Mouse (Mus musculus) hindbrain, embryonic 15.5 days (tissue): Measurements from ENCODE around the gene Rgp1. TPM values are rescaled to one million over a fixed set of nuclear protein-coding genes. Genes with fewer than 3 reads are reported as not detected.

ENCODE experiments used
- ATAC-seq: fragments of 200-750 bp; cut with Nextera tagmentation; 2 replicates; pipeline ENCODE4 v1.8.0; 2017; ENCODE audit warnings: low read depth, moderate number of reproducible peaks, moderate TSS enrichment; ENCODE audit not compliant: low FRiP score
- H3K27ac ChIP-seq: fragments of 300-500 bp; sonication (generic); replicated peaks from 2 replicates; pipeline ENCODE4 v1.5.1; 2015; ENCODE audit warnings: mild to moderate bottlenecking, inconsistent platforms
- H3K27me3 ChIP-seq: fragments of 300-500 bp; sonication (generic); 2 replicates; pipeline ENCODE4 v1.6.1; 2015; ENCODE audit warnings: control low read depth, inconsistent platforms
- H3K36me3 ChIP-seq: fragments of 300-500 bp; sonication (generic); 2 replicates; pipeline ENCODE4 v1.6.1; 2015; ENCODE audit warnings: control low read depth, inconsistent platforms
- H3K4me1 ChIP-seq: fragments of 300-500 bp; sonication (generic); replicated peaks from 2 replicates; pipeline ENCODE4 v1.6.1; 2015; ENCODE audit warnings: control low read depth, inconsistent platforms
- H3K4me2 ChIP-seq: fragments of 300-500 bp; sonication (generic); 2 replicates; pipeline ENCODE4 v1.6.1; 2015; ENCODE audit warnings: moderate library complexity, mild to moderate bottlenecking, inconsistent platforms
- H3K4me3 ChIP-seq: fragments of 300-500 bp; sonication (generic); 2 replicates; pipeline ENCODE4 v1.5.1; 2015; ENCODE audit warnings: mild to moderate bottlenecking, inconsistent platforms
- H3K9ac ChIP-seq: fragments of 300-500 bp; sonication (generic); 2 replicates; pipeline ENCODE4 v1.6.1; 2015; ENCODE audit warnings: inconsistent platforms
- H3K9me3 ChIP-seq: fragments of 300-500 bp; sonication (generic); 2 replicates; pipeline ENCODE4 v1.6.1; 2016; ENCODE audit warnings: control low read depth, inconsistent platforms
- WGBS: fragments of 180-500 bp; shearing (Covaris S2); methylation state at CpG from one replicate; pipeline ENCODE4 v1.1.7; 2015; 5-methylcytosine and 5-hydroxymethylcytosine counted together
- microRNA-seq: library from miRNA; unstranded; fragments of <30 nt; microRNA quantifications from one replicate; pipeline ENCODE4, GENCODE M21; 2016
- polyA plus RNA-seq: library from polyadenylated mRNA; unstranded; fragments of >200 nt; fragmentation: Nextera tagmentation; extraction: Ambion mirVana; gene quantifications from 2 replicates; pipeline ENCODE4 v1.2.1, GENCODE M21; 2015

Rgp1 gene
- polyA plus RNA-seq, 1 experiment from 2014 or later = 22.8 TPM

- Histone ChIP-seq H3K4me1 (peaks cover 49% of the 10 kb centered on the region), H3K4me3 (peak overlapping the region; percentile 70), H3K36me3 (no peaks in the 10 kb centered on the region)
Observed at GRCm38 (mm10) chr4:43631956-43632920, 53.7 kb downstream of the Rgp1 start.

GRCm38 (mm10) chr4:43633296-43633695 lies 54.8 kb downstream of the Rgp1 start:
- H3K4me3 ChIP-seq = no peak overlapping the region
- no peak for ATAC-seq
- 72% methylated on average over 8 of the region's 8 CpGs for WGBS
- peak overlapping the region; percentile 98; the same call in 1 of the 2 replicates for H3K4me2 ChIP-seq
- H3K4me1 ChIP-seq = peaks cover 49% of the 10 kb centered on the region
- H3K36me3 ChIP-seq = no peaks in the 10 kb centered on the region
- H3K9ac ChIP-seq = no peak overlapping the region
- no peaks in the 10 kb centered on the region for H3K9me3 ChIP-seq
- no peaks in the 10 kb centered on the region for H3K27me3 ChIP-seq
- no peak overlapping the region for H3K27ac ChIP-seq

More at GRCm38 (mm10) chr4:43631956-43632920, 53.7 kb downstream of the Rgp1 start:
- peak overlapping the region; percentile 98 for H3K4me2 ChIP-seq
- peak overlapping the region; percentile 92 for H3K9ac ChIP-seq
- no peaks in the 10 kb centered on the region for H3K27me3 ChIP-seq
- H3K27ac ChIP-seq = peak overlapping the region; percentile 84
- WGBS = 45% methylated on average over 42 of the region's 42 CpGs
- no peaks in the 10 kb centered on the region for H3K9me3 ChIP-seq
- 0 out of 2 replicates have a peak, but pooled peaks have one; percentile 17 for ATAC-seq

- H3K27ac ChIP-seq = no peak overlapping the region
- H3K4me2 ChIP-seq = peak overlapping the region; percentile 98
- peaks cover 49% of the 10 kb centered on the region for H3K4me1 ChIP-seq
- no peak for ATAC-seq
- 95% methylated on average over 2 of the region's 2 CpGs for WGBS
- no peaks in the 10 kb centered on the region for H3K9me3 ChIP-seq
- no peaks in the 10 kb centered on the region for H3K36me3 ChIP-seq
- H3K9ac ChIP-seq = no peak overlapping the region
- H3K4me3 ChIP-seq = no peak overlapping the region
- H3K27me3 ChIP-seq = no peaks in the 10 kb centered on the region
Observed at GRCm38 (mm10) chr4:43633736-43634135, 55.2 kb downstream of the Rgp1 start.

- WGBS = 90% methylated on average over 7 of the region's 7 CpGs
- H3K4me3 ChIP-seq = no peak overlapping the region
- no peaks in the 10 kb centered on the region for H3K36me3 ChIP-seq
- no peaks in the 10 kb centered on the region for H3K9me3 ChIP-seq
- no peak overlapping the region for H3K9ac ChIP-seq
- peaks cover 43% of the 10 kb centered on the region for H3K4me1 ChIP-seq
- no peak for ATAC-seq
- no peak overlapping the region for H3K27ac ChIP-seq
- no peak overlapping the region for H3K4me2 ChIP-seq
- no peaks in the 10 kb centered on the region for H3K27me3 ChIP-seq
Observed at GRCm38 (mm10) chr4:43634621-43635374, 56.3 kb downstream of the Rgp1 start.

- H3K4me1 ChIP-seq = peaks cover 24% of the 10 kb centered on the region
- no peaks in the 10 kb centered on the region for H3K27me3 ChIP-seq
- H3K9me3 ChIP-seq = no peaks in the 10 kb centered on the region
- no peak overlapping the region for H3K27ac ChIP-seq
- H3K4me3 ChIP-seq = no peak overlapping the region
- H3K4me2 ChIP-seq = no peak overlapping the region
- ATAC-seq = no peak
- 76% methylated on average over 6 of the region's 6 CpGs for WGBS
- H3K36me3 ChIP-seq = no peaks in the 10 kb centered on the region
- no peak overlapping the region for H3K9ac ChIP-seq
Observed at GRCm38 (mm10) chr4:43636751-43637150, 58.2 kb downstream of the Rgp1 start.

Small RNA genes lying within 50 kb of the gene (microRNA-seq; reads per million reads assigned to microRNA genes)
- not detected for gene Gm25262

Other genes starting within 250 kb of the Rgp1 start
- gene Rusc2, start 196.7 kb upstream of the Rgp1 start, polyA plus RNA-seq = 88.8 and 99.5 TPM in 2 replicates
- gene Fam166b, start 149.6 kb upstream of the Rgp1 start, polyA plus RNA-seq = 0.79 and 1.5 TPM in 2 replicates
- gene Tesk1, start 136.8 kb upstream of the Rgp1 start, polyA plus RNA-seq = 16.2 and 16.8 TPM in 2 replicates
- 5.3 and 5.7 TPM in 2 replicates for gene Cd72, start 124.1 kb upstream of the Rgp1 start, polyA plus RNA-seq
- 0.13 TPM in 1 of 2 replicates, not detected in the other for gene Sit1, start 95.0 kb upstream of the Rgp1 start, polyA plus RNA-seq
- 79.2 and 84.0 TPM in 2 replicates for gene Ccdc107, start 85.8 kb upstream of the Rgp1 start, polyA plus RNA-seq
- 8.1 and 8.5 TPM in 2 replicates for gene Arhgef39, start 79.0 kb upstream of the Rgp1 start, polyA plus RNA-seq
- 0.13 and 0.27 TPM in 2 replicates for gene Car9, start 71.7 kb upstream of the Rgp1 start, polyA plus RNA-seq
- gene Tpm2, start 55.0 kb upstream of the Rgp1 start, polyA plus RNA-seq = 10.9 and 13.3 TPM in 2 replicates
- 76.8 and 79.5 TPM in 2 replicates for gene Creb3, start 16.4 kb upstream of the Rgp1 start, polyA plus RNA-seq
- gene Tln1, start 16.0 kb upstream of the Rgp1 start, polyA plus RNA-seq = 66.2 and 69.2 TPM in 2 replicates
- gene Gba2, start 158 bp downstream of the Rgp1 start, polyA plus RNA-seq = 55.3 and 63.4 TPM in 2 replicates
- 1.2 and 1.6 TPM in 2 replicates for gene Msmp, start 5.8 kb downstream of the Rgp1 start, polyA plus RNA-seq
- 13.2 TPM in 2 replicates for gene Npr2, start 53.2 kb downstream of the Rgp1 start, polyA plus RNA-seq
- 6.9 and 7.0 TPM in 2 replicates for gene Spag8, start 74.9 kb downstream of the Rgp1 start, polyA plus RNA-seq
- gene Hint2, start 77.8 kb downstream of the Rgp1 start, polyA plus RNA-seq = 73.0 and 80.2 TPM in 2 replicates
- 14.2 and 15.4 TPM in 2 replicates for gene Tmem8b, start 90.3 kb downstream of the Rgp1 start, polyA plus RNA-seq
- gene Fam221b, start 90.4 kb downstream of the Rgp1 start, polyA plus RNA-seq = 1.5 and 1.9 TPM in 2 replicates
- gene Olfr70, start 122.1 kb downstream of the Rgp1 start, polyA plus RNA-seq = not detected in 2 replicates
- gene Olfr71, start 131.5 kb downstream of the Rgp1 start, polyA plus RNA-seq = not detected in 2 replicates
- gene Hrct1, start 148.5 kb downstream of the Rgp1 start, polyA plus RNA-seq = 0.39 and 0.64 TPM in 2 replicates
- gene Spaar, start 151.3 kb downstream of the Rgp1 start, polyA plus RNA-seq = 0.10 TPM in 1 of 2 replicates, not detected in the other
- gene Olfr159, start 192.3 kb downstream of the Rgp1 start, polyA plus RNA-seq = not detected in 2 replicates
- gene Olfr156, start 245.2 kb downstream of the Rgp1 start, polyA plus RNA-seq = not detected in 2 replicates